Mouse (Mus musculus) Muller cell, postnatal 12 days (primary cell): ENCODE measurements at regions not wholly inside any gene's neighbourhood (a gene's known extent, or its start where the extent isn't known, plus 50 kb on each side); places are given as distances from the start of the nearest gene placed in this dataset.

Experiments
- DNase-seq: peaks from one replicate; pipeline ENCODE4 v3.0.0-alpha.2; 2015; ENCODE audit errors: inconsistent ontology term

DNA sequence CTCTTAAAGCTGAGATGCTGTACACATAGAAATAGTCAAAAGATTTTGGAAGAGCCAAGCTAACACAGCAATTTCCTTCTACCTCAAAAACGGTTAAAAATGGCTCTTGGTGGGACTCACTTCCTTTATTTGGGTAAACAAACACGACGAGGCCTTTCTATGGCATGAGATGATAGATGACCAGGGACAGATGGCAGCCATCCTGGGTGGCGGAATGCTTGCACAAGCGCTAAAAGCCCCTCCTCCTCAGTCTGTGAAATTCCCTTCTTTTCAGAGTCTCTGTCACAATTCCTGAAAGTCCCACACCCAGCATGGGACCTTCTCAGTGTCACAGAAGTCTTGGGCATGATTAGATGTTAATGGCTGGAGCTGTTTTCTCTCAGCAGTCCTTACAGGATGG lies 59.3 kb upstream of the Ado start:
- DNase-seq: no peak

GRCm38 (mm10) chr10:67607297-67608032 lies 58.7 kb upstream of the Ado start:
- DNase-seq: peak; percentile 41

DNA sequence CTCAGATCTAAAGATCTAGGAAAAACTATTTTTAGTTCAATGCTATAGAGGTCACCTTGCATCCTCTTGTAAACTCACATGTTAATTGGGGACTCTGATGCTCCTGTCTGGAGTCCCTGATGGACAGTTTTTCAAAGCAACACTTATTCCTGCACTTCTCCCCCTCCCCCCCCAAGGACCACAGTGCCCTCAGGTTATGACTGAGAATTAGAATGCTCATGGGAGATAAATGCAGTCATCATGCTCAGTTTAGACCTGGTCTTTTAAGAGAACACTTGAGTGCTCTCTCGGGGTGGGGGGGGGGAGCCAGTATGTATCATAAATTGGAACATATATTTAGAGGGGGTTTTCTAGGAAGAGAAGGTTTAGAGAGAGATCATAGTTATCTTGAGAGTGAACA lies 58.0 kb upstream of the Ado start:
- DNase-seq: no peak

- no peak for DNase-seq
These were observed 50.6 kb upstream of the Ado start for GRCm38 (mm10) chr10:67599390-67599789.

DNA sequence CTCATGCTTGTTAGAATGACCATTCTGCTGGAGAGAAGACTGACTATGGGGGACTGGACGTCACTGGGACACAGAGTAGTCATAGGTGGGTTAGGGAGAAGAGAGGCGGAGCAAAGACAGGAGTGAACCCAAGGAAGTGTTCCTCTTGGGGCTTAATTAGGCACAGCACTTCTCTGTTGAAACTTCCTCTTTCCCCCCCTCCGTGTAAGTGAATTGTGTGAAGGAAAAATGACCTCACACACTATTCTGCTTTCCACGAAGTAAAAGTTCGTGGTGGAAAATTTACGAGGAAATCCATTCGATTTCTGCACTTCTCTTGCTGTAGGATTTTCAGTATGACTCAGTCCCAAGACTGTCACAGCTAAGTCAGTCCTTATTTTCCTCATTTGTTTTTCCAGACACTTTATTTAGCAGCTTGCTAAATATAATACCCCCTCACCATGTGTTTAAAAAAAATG lies 49.9 kb upstream of the Ado start:
- DNase-seq: no peak
